Mouse (Mus musculus) heart, embryonic 11.5 days (tissue): ENCODE data around the gene Tmem251. TPM values are rescaled to one million over a fixed set of nuclear protein-coding genes. Genes with fewer than 3 reads are reported as not detected.
A peak's percentile ranks its signal among the peaks of the same experiment; 100 is the strongest.

Source experiments
- ATAC-seq: fragments of 200-750 bp; cut with Nextera tagmentation; replicated peaks from 2 replicates; pipeline ENCODE4 v1.8.0; 2017; ENCODE audit warnings: moderate library complexity; ENCODE audit not compliant: insufficient number of reproducible peaks, low FRiP score, low TSS enrichment
- H3K27ac ChIP-seq: fragments of 300-500 bp; sonication (generic); 2 replicates; pipeline ENCODE4 v1.5.1; 2014; ENCODE audit warnings: mild to moderate bottlenecking, low read depth, low read length
- H3K27me3 ChIP-seq: fragments of 300-500 bp; sonication (generic); 2 replicates; pipeline ENCODE4 v1.6.1; 2014; ENCODE audit warnings: mild to moderate bottlenecking, low read length, mixed read lengths; ENCODE audit not compliant: control insufficient read depth, insufficient read depth
- H3K36me3 ChIP-seq: fragments of 300-500 bp; sonication (generic); 2 replicates; pipeline ENCODE4 v1.6.1; 2014; ENCODE audit warnings: mild to moderate bottlenecking, low read length, moderate library complexity, mixed read lengths; ENCODE audit not compliant: control insufficient read depth, insufficient read depth
- H3K4me1 ChIP-seq: fragments of 300-500 bp; sonication (generic); 2 replicates; pipeline ENCODE4 v1.6.1; 2014; ENCODE audit warnings: low read length; ENCODE audit not compliant: control insufficient read depth, insufficient read depth
- H3K4me2 ChIP-seq: fragments of 300-500 bp; sonication (generic); 2 replicates; pipeline ENCODE4 v1.6.1; 2014; ENCODE audit warnings: mild to moderate bottlenecking, moderate library complexity
- H3K4me3 ChIP-seq: fragments of 300-500 bp; sonication (generic); 2 replicates; pipeline ENCODE4 v1.5.1; 2014; ENCODE audit warnings: low read depth, low read length
- H3K9ac ChIP-seq: fragments of 300-500 bp; sonication (generic); 2 replicates; pipeline ENCODE4 v1.6.1; 2014; ENCODE audit warnings: mild to moderate bottlenecking, low read depth, low read length, moderate library complexity
- H3K9me3 ChIP-seq: fragments of 300-500 bp; sonication (generic); replicated peaks from 2 replicates; pipeline ENCODE4 v1.6.1; 2016; ENCODE audit warnings: low read length; ENCODE audit not compliant: control insufficient read depth
- WGBS: fragments of 180-500 bp; shearing (Covaris S2); extraction: QIAGEN DNeasy Blood & Tissue Kit; methylation state at CpG from one replicate; pipeline ENCODE4 v1.1.7; 2014; ENCODE audit not compliant: insufficient replicate concordance; 5-methylcytosine and 5-hydroxymethylcytosine counted together
- polyA plus RNA-seq: library from polyadenylated mRNA; unstranded; fragments of >200 nt; fragmentation: Nextera tagmentation; extraction: Ambion mirVana; gene quantifications from 2 replicates; pipeline ENCODE4 v1.2.1, GENCODE M21; 2014

The Tmem251 gene
- polyA plus RNA-seq, 1 experiment from 2014 or later: 7.9 TPM

- no peak overlapping the region for H3K9ac ChIP-seq
- H3K4me3 ChIP-seq: no peak overlapping the region
- WGBS: 63% methylated on average over 11 of the region's 11 CpGs
- no peaks in the 10 kb centered on the region for H3K9me3 ChIP-seq
- no peaks in the 10 kb centered on the region for H3K4me1 ChIP-seq
- H3K4me2 ChIP-seq: no peak overlapping the region
- no peaks in the 10 kb centered on the region for H3K27me3 ChIP-seq
- no peaks in the 10 kb centered on the region for H3K36me3 ChIP-seq
- no peak for ATAC-seq
- no peak overlapping the region for H3K27ac ChIP-seq
These were observed 21.1 kb upstream of the Tmem251 start for GRCm38 (mm10) chr12:102722451-102722850.

GRCm38 (mm10) chr12:102722966-102723365, 20.6 kb upstream of the Tmem251 start:
- H3K4me1 ChIP-seq: no peaks in the 10 kb centered on the region
- 74% methylated on average over 8 of the region's 8 CpGs for WGBS
- H3K4me3 ChIP-seq: no peak overlapping the region
- H3K9me3 ChIP-seq: no peaks in the 10 kb centered on the region
- no peak overlapping the region for H3K9ac ChIP-seq
- H3K36me3 ChIP-seq: no peaks in the 10 kb centered on the region
- H3K4me2 ChIP-seq: no peak overlapping the region
- ATAC-seq: no peak
- H3K27ac ChIP-seq: no peak overlapping the region
- H3K27me3 ChIP-seq: no peaks in the 10 kb centered on the region

DNA sequence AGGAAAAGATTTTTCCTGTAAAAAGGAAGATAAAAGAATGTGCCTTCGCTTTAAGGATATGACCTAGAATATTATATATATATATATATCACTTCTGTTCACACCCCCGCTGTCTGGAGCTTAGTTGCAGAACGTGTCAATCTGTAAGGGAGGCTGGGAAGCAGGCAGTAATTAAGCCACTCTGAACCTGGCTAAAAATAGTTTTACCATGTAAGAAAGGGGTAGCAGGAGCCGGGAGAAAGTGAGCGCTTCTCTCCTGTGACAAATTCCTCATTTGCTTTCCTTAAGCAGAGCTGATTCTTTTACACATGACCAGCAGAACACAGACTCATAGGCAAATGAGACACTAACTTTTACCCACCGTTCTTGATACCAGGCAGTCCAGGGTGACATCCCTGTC, 19.7 kb upstream of the Tmem251 start:
- 49% methylated on average over 6 of the region's 6 CpGs for WGBS
- no peak for ATAC-seq
- H3K4me2 ChIP-seq: no peak overlapping the region

GRCm38 (mm10) chr12:102725146-102725545, 18.4 kb upstream of the Tmem251 start:
- Histone ChIP-seq H3K27ac (no peak overlapping the region), H3K4me1 (peaks cover 2% of the 10 kb centered on the region; the same call in 1 of the 2 replicates), H3K36me3 (no peaks in the 10 kb centered on the region), H3K9me3 (no peaks in the 10 kb centered on the region), H3K27me3 (no peaks in the 10 kb centered on the region), H3K4me3 (no peak overlapping the region), H3K4me2 (no peak overlapping the region), H3K9ac (no peak overlapping the region)
- WGBS: 90% methylated on average over 6 of the region's 6 CpGs
- ATAC-seq: no peak

More for the DNA sequence above, 19.7 kb upstream of the Tmem251 start:
- no peak overlapping the region for H3K27ac ChIP-seq
- H3K9ac ChIP-seq: no peak overlapping the region
- H3K27me3 ChIP-seq: no peaks in the 10 kb centered on the region
- H3K4me3 ChIP-seq: no peak overlapping the region
- H3K9me3 ChIP-seq: no peaks in the 10 kb centered on the region
- H3K36me3 ChIP-seq: no peaks in the 10 kb centered on the region
- H3K4me1 ChIP-seq: no peaks in the 10 kb centered on the region

GRCm38 (mm10) chr12:102725761-102726175, 17.8 kb upstream of the Tmem251 start:
- Histone ChIP-seq H3K4me3 (no peak overlapping the region), H3K9me3 (no peaks in the 10 kb centered on the region), H3K27me3 (no peaks in the 10 kb centered on the region), H3K27ac (no peak overlapping the region), H3K36me3 (no peaks in the 10 kb centered on the region), H3K4me1 (peaks cover 5% of the 10 kb centered on the region), H3K4me2 (no peak overlapping the region), H3K9ac (no peak overlapping the region)
- no peak for ATAC-seq
- 78% methylated on average over 7 of the region's 7 CpGs for WGBS

DNA sequence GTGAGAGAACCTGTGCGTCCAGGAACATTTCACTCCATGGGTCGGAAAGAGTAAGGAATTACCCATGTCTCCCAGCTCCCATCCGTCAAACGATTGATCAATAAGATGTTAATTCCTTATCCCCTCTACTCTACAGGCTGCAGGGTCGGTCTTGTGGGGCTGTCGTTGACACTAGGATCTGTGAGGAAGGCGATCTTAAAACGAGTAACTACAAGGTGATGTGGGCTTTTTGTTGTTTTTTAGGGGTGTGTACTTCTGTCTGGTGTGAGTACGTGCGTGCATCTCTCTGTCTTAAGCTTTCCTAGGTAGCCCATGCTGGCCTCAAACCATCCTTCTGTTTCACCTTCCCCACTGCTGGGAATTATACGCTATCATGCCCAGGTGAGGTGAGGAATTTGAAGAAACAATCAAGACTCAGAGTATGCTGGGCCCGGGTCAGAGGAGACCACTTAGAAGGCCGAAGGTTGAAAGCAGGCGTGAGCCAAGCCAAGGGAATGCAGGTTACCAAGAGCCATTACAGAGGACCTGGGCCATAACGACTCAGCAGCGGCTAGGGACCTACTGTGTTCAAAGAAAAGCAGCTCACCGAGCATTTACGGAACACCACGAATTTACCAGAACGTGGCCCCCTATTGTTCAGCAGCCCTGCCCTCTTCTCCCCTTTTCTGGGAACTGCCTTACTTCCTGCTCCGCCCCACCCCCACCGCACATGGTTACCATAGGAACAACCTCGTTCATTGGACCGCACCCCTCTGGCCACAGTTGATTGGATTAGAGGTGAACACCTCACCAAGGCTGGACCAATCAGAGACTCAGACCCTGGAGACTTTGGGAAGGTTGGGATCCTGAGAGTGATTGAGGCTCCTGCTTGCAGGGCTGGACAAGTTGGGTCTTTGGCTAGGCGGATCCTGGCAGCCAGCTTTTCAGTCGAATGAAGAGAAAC, 13.4 kb upstream of the Tmem251 start:
- peak overlapping the region; percentile 55 for H3K4me2 ChIP-seq
- H3K4me3 ChIP-seq: 0 out of 2 replicates have a peak overlapping the region, but pooled peaks have one; percentile 15
- no peaks in the 10 kb centered on the region for H3K9me3 ChIP-seq
- ATAC-seq: peak; percentile 95
- H3K27me3 ChIP-seq: no peaks in the 10 kb centered on the region
- no peak overlapping the region for H3K27ac ChIP-seq
- no peaks in the 10 kb centered on the region for H3K36me3 ChIP-seq
- peaks cover 13% of the 10 kb centered on the region for H3K4me1 ChIP-seq
- 0 out of 2 replicates have a peak overlapping the region, but pooled peaks have one; percentile 35 for H3K9ac ChIP-seq
- WGBS: 33% methylated on average over 26 of the region's 26 CpGs

DNA sequence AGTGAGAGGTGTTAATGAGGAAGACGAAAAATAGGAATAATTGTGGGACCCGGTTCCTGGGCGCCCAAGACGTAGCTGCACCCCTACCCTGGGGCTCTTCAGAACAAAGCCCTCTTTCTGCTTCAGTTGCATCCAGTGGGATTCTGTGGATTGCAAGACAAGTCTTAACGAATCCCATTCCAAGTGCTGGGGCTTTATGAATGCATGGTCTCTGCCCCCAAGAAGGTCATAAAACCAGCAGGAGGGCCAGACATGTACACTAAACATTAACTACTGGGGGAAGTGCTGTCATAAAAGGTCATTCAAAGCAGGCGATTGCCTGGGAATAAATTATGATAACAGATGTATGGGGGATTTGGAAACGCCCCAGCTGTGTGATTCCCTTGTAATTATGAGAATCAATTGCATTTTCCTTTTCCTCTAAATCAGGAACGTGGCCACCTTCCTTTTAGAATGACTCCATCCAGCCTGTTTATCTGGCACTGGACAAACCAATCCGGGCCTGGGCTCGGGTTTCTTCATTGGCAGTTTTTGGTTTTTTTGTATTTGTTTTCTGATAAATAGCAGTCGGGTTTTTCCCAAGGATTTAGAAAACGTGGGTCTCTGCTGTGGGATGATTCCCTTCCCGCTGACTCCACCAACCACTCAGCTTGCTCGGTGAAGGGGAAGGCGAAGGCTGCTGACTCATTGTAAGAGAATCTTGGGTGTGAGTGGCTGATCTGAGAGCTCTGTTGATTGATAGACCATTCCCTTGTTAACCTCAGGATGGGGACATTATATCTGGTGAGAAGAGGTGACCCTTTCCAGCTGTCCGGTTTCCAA, 12.6 kb upstream of the Tmem251 start:
- H3K9ac ChIP-seq: no peak overlapping the region
- no peak overlapping the region for H3K27ac ChIP-seq
- peak overlapping the region; percentile 55 for H3K4me2 ChIP-seq
- no peak overlapping the region for H3K4me3 ChIP-seq
- no peaks in the 10 kb centered on the region for H3K36me3 ChIP-seq
- H3K27me3 ChIP-seq: no peaks in the 10 kb centered on the region
- H3K4me1 ChIP-seq: peaks cover 13% of the 10 kb centered on the region
- H3K9me3 ChIP-seq: no peaks in the 10 kb centered on the region
- WGBS: 40% methylated on average over 16 of the region's 16 CpGs
- no peak for ATAC-seq

DNA sequence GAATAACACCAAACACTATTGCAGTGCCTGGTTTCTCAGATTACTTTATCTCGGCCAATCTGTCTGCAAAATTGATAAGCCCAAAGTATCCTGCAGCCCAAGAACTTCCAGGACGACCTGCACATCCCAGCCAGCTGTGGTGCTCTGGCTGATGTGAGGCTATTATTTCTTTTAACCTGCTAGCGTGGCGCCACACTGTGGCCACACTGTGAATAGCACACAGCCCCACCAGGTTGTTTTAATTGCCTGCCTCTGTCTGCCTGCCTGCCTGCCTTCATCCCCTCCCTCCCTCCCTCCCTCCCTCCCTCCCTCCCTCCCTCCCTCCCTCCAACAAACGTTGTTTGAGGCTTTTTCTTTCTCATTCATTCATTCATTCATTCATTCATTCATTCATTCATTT, 10.2 kb upstream of the Tmem251 start:
- Histone ChIP-seq H3K27ac (no peak overlapping the region), H3K9me3 (no peaks in the 10 kb centered on the region), H3K36me3 (no peaks in the 10 kb centered on the region), H3K4me1 (peaks cover 13% of the 10 kb centered on the region), H3K4me3 (no peak overlapping the region), H3K4me2 (no peak overlapping the region), H3K9ac (no peak overlapping the region), H3K27me3 (no peaks in the 10 kb centered on the region)
- ATAC-seq: no peak
- 5% methylated on average over 5 of the region's 5 CpGs for WGBS
